Mouse (Mus musculus): ENCODE data around the gene Akap10. TPM values are rescaled to one million over a fixed set of nuclear protein-coding genes. Genes with fewer than 3 reads are reported as not detected.

Gene Akap10
- polyA plus RNA-seq (2017; shearing (Covaris generic)): 48.4 TPM

GRCm38 (mm10) chr11:61930098-61930517 is at the start of gene Akap10:
Gene Akap10, minus strand, starts transcription at chr11:61930252.

DNA sequence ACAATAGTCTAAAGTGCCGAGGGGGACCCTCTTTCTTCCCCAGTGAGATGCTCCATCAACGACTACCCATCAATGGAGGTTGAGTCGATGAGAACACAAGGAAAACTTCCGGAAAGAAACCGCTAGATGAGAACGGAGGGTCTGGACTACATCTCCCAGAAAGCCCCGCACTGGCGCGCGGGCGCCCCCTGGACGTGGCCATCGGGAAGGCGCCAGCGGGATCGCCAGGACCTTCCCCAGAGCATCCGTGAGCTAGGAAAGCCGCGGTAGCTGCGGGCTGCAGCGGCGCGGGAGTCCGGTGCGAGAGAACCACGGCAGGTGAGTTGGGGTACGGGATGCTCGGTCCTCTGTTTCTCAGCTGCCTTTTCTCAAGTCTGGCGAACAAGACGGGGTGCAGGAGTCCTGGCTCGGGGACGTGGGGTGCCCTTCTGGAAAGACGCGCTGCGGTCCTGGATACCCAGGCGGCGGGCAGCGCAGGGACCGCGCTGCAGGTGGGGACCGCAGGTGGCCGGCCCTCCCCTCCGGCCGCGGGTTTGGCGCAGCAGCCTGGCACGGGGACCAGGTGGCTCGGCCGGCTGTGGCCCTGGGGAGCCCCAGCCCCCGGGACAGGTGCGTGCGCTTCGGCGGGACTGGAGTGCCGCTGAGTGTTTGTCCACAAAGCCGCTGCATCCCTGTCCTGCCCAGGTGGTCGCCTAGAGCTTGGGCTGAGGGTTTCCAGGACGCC is 26.7 kb upstream of the Akap10 start, which contains the start of gene Specc1:
Specc1 (plus strand) TSS at position 192 of the 724 bp plus-strand sequence.

GRCm38 (mm10) chr11:61854988-61855411 is 75.1 kb downstream of the Akap10 start, which contains the start of gene Ulk2:
Gene Ulk2, minus strand, starts transcription at chr11:61855073.

Other genes starting within 250 kb of the Akap10 start
- gene Fam83g, start 246.2 kb downstream of the Akap10 start, polyA plus RNA-seq (2017; shearing (Covaris generic)): 1.8 TPM
- gene Slc5a10, start 209.4 kb downstream of the Akap10 start, polyA plus RNA-seq (2017; shearing (Covaris generic)): 0.25 TPM
- gene Prpsap2, start 168.2 kb downstream of the Akap10 start, polyA plus RNA-seq (2017; shearing (Covaris generic)): 32.4 TPM
- gene Ulk2, start 75.2 kb downstream of the Akap10 start, polyA plus RNA-seq (2017; shearing (Covaris generic)): 31.7 TPM
- gene Specc1, start 26.5 kb upstream of the Akap10 start, polyA plus RNA-seq (2017; shearing (Covaris generic)): 3.5 TPM

Measured in CD4-positive, CD25-positive, alpha-beta regulatory T cell (primary cell).